Mouse (Mus musculus): ENCODE data around the gene Opn4. TPM values are rescaled to one million over a fixed set of nuclear protein-coding genes. Genes with fewer than 3 reads are reported as not detected.

Gene Opn4
- total RNA-seq, 1 experiment from 2014 or later = not detected

- ATAC-seq (replicated peaks; ENCODE audit: insufficient number of reproducible peaks, low FRiP score, low TSS enrichment, poor library complexity, severe bottlenecking) = no peak
Measured at GRCm38 (mm10) chr14:34569534-34570194, 30.3 kb downstream of the Opn4 start.

- no peak for ATAC-seq (replicated peaks; ENCODE audit: insufficient number of reproducible peaks, low FRiP score, low TSS enrichment, poor library complexity, severe bottlenecking)
Measured at GRCm38 (mm10) chr14:34568626-34569025, 31.3 kb downstream of the Opn4 start.

- no peak for ATAC-seq (replicated peaks; ENCODE audit: insufficient number of reproducible peaks, low FRiP score, low TSS enrichment, poor library complexity, severe bottlenecking)
Measured at GRCm38 (mm10) chr14:34567697-34568096, 32.2 kb downstream of the Opn4 start.

- ATAC-seq (replicated peaks; ENCODE audit: insufficient number of reproducible peaks, low FRiP score, low TSS enrichment, poor library complexity, severe bottlenecking) = no peak
Measured at GRCm38 (mm10) chr14:34566530-34566929, 33.4 kb downstream of the Opn4 start.

- no peak for ATAC-seq (replicated peaks; ENCODE audit: insufficient number of reproducible peaks, low FRiP score, low TSS enrichment, poor library complexity, severe bottlenecking)
Measured at GRCm38 (mm10) chr14:34565711-34566110, 34.2 kb downstream of the Opn4 start.

- ATAC-seq (replicated peaks; ENCODE audit: insufficient number of reproducible peaks, low FRiP score, low TSS enrichment, poor library complexity, severe bottlenecking) = no peak
Measured at GRCm38 (mm10) chr14:34564646-34565045, 35.3 kb downstream of the Opn4 start.

- ATAC-seq (replicated peaks; ENCODE audit: insufficient number of reproducible peaks, low FRiP score, low TSS enrichment, poor library complexity, severe bottlenecking) = no peak
Measured at GRCm38 (mm10) chr14:34562393-34562792, 37.5 kb downstream of the Opn4 start.

GRCm38 (mm10) chr14:34561647-34562046 lies 38.3 kb downstream of the Opn4 start:
- no peak for ATAC-seq (replicated peaks; ENCODE audit: insufficient number of reproducible peaks, low FRiP score, low TSS enrichment, poor library complexity, severe bottlenecking)

- ATAC-seq (replicated peaks; ENCODE audit: insufficient number of reproducible peaks, low FRiP score, low TSS enrichment, poor library complexity, severe bottlenecking) = no peak
Measured at GRCm38 (mm10) chr14:34558947-34559346, 41.0 kb downstream of the Opn4 start.

GRCm38 (mm10) chr14:34555211-34555610 lies 44.7 kb downstream of the Opn4 start:
- ATAC-seq (replicated peaks; ENCODE audit: insufficient number of reproducible peaks, low FRiP score, low TSS enrichment, poor library complexity, severe bottlenecking) = no peak

GRCm38 (mm10) chr14:34554047-34554446 lies 45.9 kb downstream of the Opn4 start:
- no peak for ATAC-seq (replicated peaks; ENCODE audit: insufficient number of reproducible peaks, low FRiP score, low TSS enrichment, poor library complexity, severe bottlenecking)

- no peak for ATAC-seq (replicated peaks; ENCODE audit: insufficient number of reproducible peaks, low FRiP score, low TSS enrichment, poor library complexity, severe bottlenecking)
Measured at GRCm38 (mm10) chr14:34553470-34553869, 46.5 kb downstream of the Opn4 start.

- no peak for ATAC-seq (replicated peaks; ENCODE audit: insufficient number of reproducible peaks, low FRiP score, low TSS enrichment, poor library complexity, severe bottlenecking)
Measured at GRCm38 (mm10) chr14:34552226-34552625, 47.7 kb downstream of the Opn4 start.

GRCm38 (mm10) chr14:34549004-34549671 lies 50.8 kb downstream of the Opn4 start:
- peak; percentile 40; the same call in 1 of the 2 replicates for ATAC-seq (replicated peaks; ENCODE audit: insufficient number of reproducible peaks, low FRiP score, low TSS enrichment, poor library complexity, severe bottlenecking)

- no peak for ATAC-seq (replicated peaks; ENCODE audit: insufficient number of reproducible peaks, low FRiP score, low TSS enrichment, poor library complexity, severe bottlenecking)
Measured at GRCm38 (mm10) chr14:34548391-34549001, 51.4 kb downstream of the Opn4 start.

- no peak for ATAC-seq (replicated peaks; ENCODE audit: insufficient number of reproducible peaks, low FRiP score, low TSS enrichment, poor library complexity, severe bottlenecking)
Measured at GRCm38 (mm10) chr14:34544545-34544944, 55.4 kb downstream of the Opn4 start.

GRCm38 (mm10) chr14:34544001-34544400 lies 55.9 kb downstream of the Opn4 start:
- ATAC-seq (replicated peaks; ENCODE audit: insufficient number of reproducible peaks, low FRiP score, low TSS enrichment, poor library complexity, severe bottlenecking) = no peak

- ATAC-seq (replicated peaks; ENCODE audit: insufficient number of reproducible peaks, low FRiP score, low TSS enrichment, poor library complexity, severe bottlenecking) = no peak
Measured at GRCm38 (mm10) chr14:34543596-34543995, 56.3 kb downstream of the Opn4 start.

- no peak for ATAC-seq (replicated peaks; ENCODE audit: insufficient number of reproducible peaks, low FRiP score, low TSS enrichment, poor library complexity, severe bottlenecking)
Measured at GRCm38 (mm10) chr14:34541896-34542295, 58.0 kb downstream of the Opn4 start.

GRCm38 (mm10) chr14:34540685-34541162 lies 59.2 kb downstream of the Opn4 start:
- ATAC-seq (replicated peaks; ENCODE audit: insufficient number of reproducible peaks, low FRiP score, low TSS enrichment, poor library complexity, severe bottlenecking) = no peak

Measured in monocyte, adult 5-6 weeks (primary cell).